Mouse (Mus musculus): ENCODE results near the gene Gm266.

GRCm38 (mm10) chr12:111454543-111455280 lies 30.9 kb downstream of the Gm266 start:
- no peak for TF ChIP-seq ZNF384 (IDR thresholded peaks at IDR 0.05; ENCODE audit: low read depth, low read length)
- no peak for TF ChIP-seq ELF1 (IDR thresholded peaks at IDR 0.05; ENCODE audit: low read depth, low read length)
- TF ChIP-seq POLR2A (IDR thresholded peaks at IDR 0.05; ENCODE audit: low read depth, low read length), result no peak
- no peak for TF ChIP-seq CTCF (conservative IDR thresholded peaks at IDR 0.05 in 1 of 2, IDR thresholded peaks at IDR 0.05 in 1 of 2; ENCODE audit: low read depth in 2 of 2, low read length in 2 of 2)
- no peak for TF ChIP-seq TBP (conservative IDR thresholded peaks at IDR 0.05; ENCODE audit: low read depth, low read length)
- no peak for TF ChIP-seq HCFC1 (IDR thresholded peaks at IDR 0.05; ENCODE audit: low read depth, low read length)
- no peak for TF ChIP-seq CHD2 (IDR thresholded peaks at IDR 0.05; ENCODE audit: low read length)
- TF ChIP-seq EP300 (IDR thresholded peaks at IDR 0.05; ENCODE audit: low read length), result no peak
- TF ChIP-seq CHD1 (IDR thresholded peaks at IDR 0.05; ENCODE audit: low read depth, low read length), result no peak
